Mouse (Mus musculus): ENCODE measurements around the gene Inpp5d. TPM values are rescaled to one million over a fixed set of nuclear protein-coding genes. Genes with fewer than 3 reads are reported as not detected.
A peak's percentile ranks its signal among the peaks of the same experiment; 100 is the strongest.

Inpp5d gene
- polyA plus RNA-seq, 1 experiment from 2014 or later, result 4.8 TPM

DNA sequence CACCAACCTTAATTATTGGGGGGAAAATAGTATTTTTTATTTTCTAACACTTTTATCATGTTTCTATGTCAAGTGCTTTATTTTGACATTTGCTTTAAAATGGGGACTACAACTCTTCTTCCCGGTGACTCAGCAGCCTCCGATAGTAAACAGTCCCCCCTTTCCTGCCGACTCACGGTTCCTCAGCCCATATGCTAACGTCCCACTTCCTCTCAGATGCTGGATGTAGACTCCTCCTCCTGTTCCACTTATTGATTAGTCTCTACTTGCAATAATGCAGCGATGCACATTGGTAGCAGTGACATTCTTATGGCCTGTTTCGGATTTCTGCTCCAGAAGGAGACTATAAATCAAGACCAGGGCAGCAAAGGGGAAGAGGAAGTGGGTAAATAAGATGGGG is 28.5 kb downstream of the Inpp5d start:
- Histone ChIP-seq H3K4me1 (no peaks in the 10 kb centered on the region), H3K9me3 (no peaks in the 10 kb centered on the region), H3K27ac (no peak overlapping the region), H3K27me3 (replicated peaks) (no peaks in the 10 kb centered on the region), H3K9ac (no peak overlapping the region), H3K36me3 (replicated peaks) (no peaks in the 10 kb centered on the region), H3K4me2 (no peak overlapping the region), H3K4me3 (no peak overlapping the region)
- WGBS, result 70% methylated on average over 7 of the region's 7 CpGs
- no peak for ATAC-seq (replicated peaks)

DNA sequence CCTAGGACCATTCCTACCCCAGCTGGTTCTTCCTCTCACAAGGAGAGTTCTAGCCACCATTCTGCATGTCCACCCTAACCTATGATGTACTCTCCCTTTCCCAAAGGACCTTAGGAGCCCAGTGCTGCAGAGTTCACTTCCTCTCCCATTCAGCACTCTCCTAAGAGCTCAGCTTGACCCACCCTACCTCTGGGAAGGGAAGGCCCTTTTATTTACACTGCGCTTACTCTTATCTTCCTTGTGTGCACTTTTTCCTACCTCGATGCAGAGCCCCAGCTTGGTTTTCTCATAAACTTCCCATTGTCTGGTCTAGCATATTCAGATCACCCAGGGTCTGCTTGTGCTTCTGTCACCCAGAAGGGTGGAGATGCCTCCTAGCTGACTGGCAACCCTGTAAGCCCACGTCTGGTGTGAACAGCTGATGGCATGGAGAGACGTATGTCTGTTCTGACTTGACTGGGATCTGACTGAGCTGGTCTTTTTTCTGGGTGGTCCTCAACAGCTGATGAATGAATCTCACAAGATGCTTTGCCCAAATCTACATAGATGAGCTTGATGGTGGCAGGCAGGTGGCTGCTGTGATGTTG is 29.2 kb downstream of the Inpp5d start:
- Histone ChIP-seq H3K27me3 (replicated peaks) (no peaks in the 10 kb centered on the region), H3K9me3 (no peaks in the 10 kb centered on the region), H3K4me1 (no peaks in the 10 kb centered on the region), H3K36me3 (replicated peaks) (no peaks in the 10 kb centered on the region), H3K27ac (no peak overlapping the region), H3K4me3 (no peak overlapping the region), H3K4me2 (no peak overlapping the region), H3K9ac (no peak overlapping the region)
- 78% methylated on average over 4 of the region's 4 CpGs for WGBS
- no peak for ATAC-seq (replicated peaks)

DNA sequence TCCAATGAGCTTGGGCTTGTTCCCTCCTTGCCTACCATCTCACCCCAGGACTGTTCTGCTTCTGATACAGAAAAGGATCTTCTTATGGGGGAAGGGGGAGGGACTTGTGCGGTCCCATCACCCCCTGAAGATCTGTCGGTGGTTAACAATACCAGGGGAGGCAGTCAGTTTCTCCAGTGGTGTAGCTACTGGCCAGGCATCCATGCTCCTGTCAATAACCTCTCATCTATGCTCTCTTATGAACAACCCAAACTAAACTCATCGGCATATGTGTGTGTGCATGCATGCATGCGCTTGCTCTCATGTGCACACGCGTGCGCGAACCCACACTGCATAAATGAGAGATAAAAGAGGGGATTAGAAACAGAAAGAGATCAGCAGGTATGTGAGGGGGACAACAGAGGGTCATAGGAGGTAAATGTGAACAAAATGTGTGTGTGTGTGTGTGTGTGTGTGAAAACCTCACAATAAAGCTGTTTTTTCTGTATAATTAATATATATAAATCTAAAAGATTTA is 29.9 kb downstream of the Inpp5d start:
- no peaks in the 10 kb centered on the region for H3K9me3 ChIP-seq
- H3K36me3 ChIP-seq (replicated peaks), result no peaks in the 10 kb centered on the region
- H3K4me1 ChIP-seq, result no peaks in the 10 kb centered on the region
- no peak overlapping the region for H3K27ac ChIP-seq
- ATAC-seq (replicated peaks), result no peak
- H3K4me2 ChIP-seq, result no peak overlapping the region
- no peak overlapping the region for H3K9ac ChIP-seq
- WGBS, result 85% methylated on average over 8 of the region's 8 CpGs
- H3K27me3 ChIP-seq (replicated peaks), result no peaks in the 10 kb centered on the region
- no peak overlapping the region for H3K4me3 ChIP-seq

DNA sequence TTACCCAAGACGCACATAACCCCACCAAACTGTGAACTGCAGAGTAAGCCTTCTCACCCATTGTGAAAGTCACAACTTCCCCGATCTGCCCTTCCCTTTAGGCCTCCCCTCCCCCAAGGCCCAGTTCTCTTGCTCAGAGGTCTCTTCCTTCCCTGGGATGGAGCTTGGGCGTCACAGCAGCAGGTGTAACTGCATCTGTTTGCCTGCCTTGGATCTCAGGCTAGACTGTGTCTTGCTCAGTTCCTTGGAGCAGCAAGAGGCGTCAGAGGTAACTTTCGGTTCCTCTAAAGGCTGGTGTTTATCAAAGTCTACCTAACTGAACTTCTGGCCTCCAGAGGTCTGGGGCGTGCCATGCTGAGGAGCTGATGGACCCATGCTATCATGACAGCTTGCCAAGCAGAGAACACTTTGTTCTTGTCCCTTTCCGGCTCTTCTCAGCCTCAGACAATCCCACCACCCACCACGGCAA is 30.5 kb downstream of the Inpp5d start:
- no peak overlapping the region for H3K4me2 ChIP-seq
- no peaks in the 10 kb centered on the region for H3K4me1 ChIP-seq
- ATAC-seq (replicated peaks), result no peak
- no peak overlapping the region for H3K4me3 ChIP-seq
- H3K9me3 ChIP-seq, result no peaks in the 10 kb centered on the region
- H3K36me3 ChIP-seq (replicated peaks), result no peaks in the 10 kb centered on the region
- no peak overlapping the region for H3K27ac ChIP-seq
- 83% methylated on average over 8 of the region's 8 CpGs for WGBS
- no peak overlapping the region for H3K9ac ChIP-seq
- H3K27me3 ChIP-seq (replicated peaks), result no peaks in the 10 kb centered on the region

DNA sequence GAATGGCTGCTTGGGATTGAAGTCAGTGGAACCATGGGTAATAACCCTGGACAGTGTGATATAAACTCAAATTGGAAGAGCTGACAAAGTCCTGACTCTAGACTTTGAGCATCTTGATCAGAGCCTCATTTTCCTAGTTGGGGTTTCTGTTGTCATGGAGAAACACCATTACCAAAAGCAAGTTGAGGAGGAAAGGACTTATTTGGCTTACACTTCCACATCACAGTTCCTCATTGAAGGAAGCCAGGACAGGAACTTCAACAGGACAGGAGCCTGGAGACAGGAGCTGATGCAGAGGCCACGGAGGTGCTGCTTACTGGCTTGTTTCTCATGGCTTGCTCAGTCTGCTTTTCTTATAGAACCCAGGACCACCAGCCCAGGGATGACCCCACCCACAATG is 31.3 kb downstream of the Inpp5d start:
- H3K27ac ChIP-seq, result no peak overlapping the region
- no peaks in the 10 kb centered on the region for H3K4me1 ChIP-seq
- 86% methylated on average over 1 of the region's 1 CpGs for WGBS
- no peak overlapping the region for H3K4me3 ChIP-seq
- H3K9ac ChIP-seq, result no peak overlapping the region
- no peaks in the 10 kb centered on the region for H3K36me3 ChIP-seq (replicated peaks)
- no peak for ATAC-seq (replicated peaks)
- no peak overlapping the region for H3K4me2 ChIP-seq
- H3K27me3 ChIP-seq (replicated peaks), result no peaks in the 10 kb centered on the region
- H3K9me3 ChIP-seq, result no peaks in the 10 kb centered on the region

DNA sequence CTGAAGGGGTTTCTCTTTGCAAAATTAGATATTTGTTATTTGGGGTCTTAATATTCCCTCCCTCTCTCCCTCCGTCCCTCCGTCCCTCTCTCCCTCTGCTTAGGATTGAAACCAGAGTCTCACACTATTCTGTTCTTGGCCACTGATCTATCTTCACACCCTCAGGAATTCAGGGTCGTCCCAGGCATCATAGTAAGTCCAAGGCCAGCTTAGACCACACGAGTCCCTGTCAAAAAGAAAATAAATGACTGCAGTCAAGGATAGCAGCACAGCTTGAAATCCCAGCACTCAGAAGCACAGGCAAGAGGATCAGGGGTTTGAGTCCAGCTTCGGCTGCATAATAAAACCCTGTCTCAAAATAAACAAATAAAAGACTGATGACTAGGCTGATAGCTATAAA is 35.0 kb downstream of the Inpp5d start:
- Histone ChIP-seq H3K27ac (no peak overlapping the region), H3K9me3 (no peaks in the 10 kb centered on the region), H3K27me3 (replicated peaks) (no peaks in the 10 kb centered on the region), H3K9ac (no peak overlapping the region), H3K4me2 (no peak overlapping the region), H3K4me1 (peaks cover 7% of the 10 kb centered on the region; the same call in 1 of the 2 replicates), H3K36me3 (replicated peaks) (no peaks in the 10 kb centered on the region), H3K4me3 (no peak overlapping the region)
- WGBS, result 71% methylated on average over 5 of the region's 5 CpGs
- ATAC-seq (replicated peaks), result no peak

DNA sequence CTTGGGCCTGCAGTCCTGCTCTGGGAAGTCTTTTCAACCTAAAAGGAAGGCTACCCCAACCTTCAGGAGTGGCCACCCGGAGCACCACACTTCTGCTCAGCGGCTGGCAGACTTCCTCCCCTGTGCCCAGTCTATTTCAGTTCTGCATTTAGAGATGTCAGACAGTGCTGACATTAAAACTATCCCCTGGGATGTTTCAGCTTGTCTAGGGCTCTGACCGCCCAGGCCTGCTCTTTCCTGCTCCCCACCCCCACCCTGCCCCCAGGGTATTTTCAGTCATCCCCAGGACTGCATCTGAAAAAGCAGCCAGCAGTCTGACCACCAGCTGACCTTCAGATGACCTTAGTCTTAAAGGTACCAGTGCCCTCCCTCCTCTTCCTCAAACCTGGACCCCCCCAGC is 38.0 kb downstream of the Inpp5d start:
- 0 out of 2 replicates have a peak, but pooled peaks have one; percentile 33 for ATAC-seq (replicated peaks)

DNA sequence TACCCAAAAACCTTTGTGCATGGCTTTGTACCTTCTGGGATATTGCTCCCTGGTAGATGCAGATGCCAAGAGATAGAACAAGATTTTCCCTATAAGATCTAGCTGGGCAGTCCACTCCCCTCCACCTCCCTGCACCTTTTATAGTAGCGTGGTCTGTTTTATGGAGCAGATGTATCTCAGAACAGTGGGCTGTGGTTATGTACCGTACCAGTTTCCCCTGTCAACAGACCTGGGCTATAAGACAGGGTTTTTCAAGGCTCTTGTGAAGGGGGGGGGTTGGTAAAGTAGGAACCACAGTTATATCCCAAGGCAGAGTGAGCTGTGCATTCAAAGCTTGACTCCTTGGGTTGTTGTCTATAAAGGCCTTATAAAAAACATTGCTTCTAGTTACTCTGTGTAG is 38.4 kb downstream of the Inpp5d start:
- Histone ChIP-seq H3K27ac (no peak overlapping the region), H3K36me3 (replicated peaks) (no peaks in the 10 kb centered on the region), H3K4me1 (peaks cover 7% of the 10 kb centered on the region; the same call in 1 of the 2 replicates), H3K9ac (no peak overlapping the region), H3K4me2 (no peak overlapping the region), H3K27me3 (replicated peaks) (no peaks in the 10 kb centered on the region), H3K4me3 (no peak overlapping the region), H3K9me3 (no peaks in the 10 kb centered on the region)
- no peak for ATAC-seq (replicated peaks)
- WGBS, result 89% methylated on average over 2 of the region's 2 CpGs

More for the DNA sequence above, 38.0 kb downstream of the Inpp5d start:
- WGBS, result 50% methylated on average over 3 of the region's 3 CpGs
- H3K27me3 ChIP-seq (replicated peaks), result no peaks in the 10 kb centered on the region
- no peak overlapping the region for H3K27ac ChIP-seq
- peaks cover 7% of the 10 kb centered on the region; the same call in 1 of the 2 replicates for H3K4me1 ChIP-seq
- H3K4me2 ChIP-seq, result no peak overlapping the region
- no peak overlapping the region for H3K4me3 ChIP-seq
- H3K9me3 ChIP-seq, result no peaks in the 10 kb centered on the region
- H3K36me3 ChIP-seq (replicated peaks), result no peaks in the 10 kb centered on the region
- H3K9ac ChIP-seq, result no peak overlapping the region

DNA sequence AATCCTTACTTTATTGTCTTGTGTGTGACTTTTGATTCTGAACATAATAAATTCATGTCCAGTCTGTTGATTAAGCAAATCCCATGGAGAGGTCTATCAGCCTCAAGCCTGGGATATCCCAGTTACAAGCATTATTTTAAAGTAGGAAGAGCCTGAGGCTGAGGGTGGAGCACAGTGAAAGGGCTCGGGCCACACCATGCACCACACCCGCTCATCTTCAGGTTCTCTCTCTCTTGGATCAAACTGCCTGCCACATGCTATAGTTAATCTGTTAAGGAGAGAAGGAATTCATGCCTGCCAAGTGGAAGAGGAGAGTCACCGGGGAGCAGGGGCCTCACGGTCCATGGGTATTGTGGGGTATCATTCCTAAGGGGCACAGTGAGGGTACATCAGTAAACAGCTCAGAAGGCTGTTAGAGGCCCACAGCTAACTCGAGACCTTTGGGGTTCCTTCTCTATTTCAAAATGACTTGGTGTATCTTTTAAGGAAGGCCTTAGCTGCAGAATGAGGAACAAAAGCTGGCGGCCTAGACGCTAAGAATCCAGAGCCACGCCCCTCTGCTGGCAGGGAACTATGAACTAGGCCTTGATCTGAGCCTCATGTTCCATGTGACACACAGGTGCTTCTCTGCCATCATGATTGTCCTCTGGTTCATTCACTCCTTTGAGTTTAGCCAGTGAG is 39.0 kb downstream of the Inpp5d start:
- Histone ChIP-seq H3K9ac (no peak overlapping the region), H3K36me3 (replicated peaks) (no peaks in the 10 kb centered on the region), H3K4me1 (peaks cover 7% of the 10 kb centered on the region; the same call in 1 of the 2 replicates), H3K4me3 (no peak overlapping the region), H3K4me2 (no peak overlapping the region), H3K9me3 (no peaks in the 10 kb centered on the region), H3K27ac (no peak overlapping the region), H3K27me3 (replicated peaks) (no peaks in the 10 kb centered on the region)
- 73% methylated on average over 8 of the region's 8 CpGs for WGBS
- no peak for ATAC-seq (replicated peaks)

DNA sequence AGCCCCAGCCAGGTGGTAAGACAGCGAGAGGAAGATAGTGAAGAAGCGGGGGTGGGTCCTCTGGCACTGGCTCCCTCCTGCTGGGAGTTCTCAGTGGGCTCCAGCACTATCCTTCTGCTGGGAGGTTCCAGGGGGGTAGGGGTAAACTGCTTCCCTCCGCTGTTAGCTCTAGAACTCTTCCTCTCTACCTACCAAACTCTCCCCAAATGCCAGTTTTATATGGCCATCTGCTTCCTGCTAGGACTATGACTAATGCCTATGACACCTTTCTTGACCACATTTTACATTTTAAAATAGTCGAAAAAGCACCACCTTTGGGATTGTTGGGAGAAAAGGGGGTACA is 39.5 kb downstream of the Inpp5d start:
- no peak overlapping the region for H3K4me3 ChIP-seq

DNA sequence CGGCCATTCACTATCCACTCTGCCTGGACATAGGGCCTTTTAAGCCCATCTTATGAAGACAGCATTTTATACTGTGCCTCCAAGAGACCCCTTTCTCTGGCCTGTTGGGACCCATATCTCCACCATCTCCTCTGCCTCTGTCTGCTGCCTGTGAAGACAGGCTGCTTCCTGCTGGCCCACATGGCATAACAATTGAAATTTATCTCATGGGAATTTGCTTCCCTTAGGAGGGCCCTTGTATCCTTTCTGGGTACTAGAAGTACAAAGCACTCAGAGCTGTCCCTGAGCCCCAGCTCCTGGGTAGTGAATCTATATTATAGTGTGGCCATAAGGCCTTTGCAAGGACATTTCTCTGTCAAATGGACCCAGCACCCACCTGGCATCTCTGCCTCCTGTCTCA is 40.6 kb downstream of the Inpp5d start:
- H3K4me3 ChIP-seq, result no peak overlapping the region
- ATAC-seq (replicated peaks), result no peak
- no peaks in the 10 kb centered on the region for H3K27me3 ChIP-seq (replicated peaks)
- H3K4me2 ChIP-seq, result no peak overlapping the region
- no peak overlapping the region for H3K27ac ChIP-seq
- 90% methylated on average over 1 of the region's 1 CpGs for WGBS
- H3K4me1 ChIP-seq, result peaks cover 7% of the 10 kb centered on the region; the same call in 1 of the 2 replicates
- no peak overlapping the region for H3K9ac ChIP-seq
- no peaks in the 10 kb centered on the region for H3K36me3 ChIP-seq (replicated peaks)
- no peaks in the 10 kb centered on the region for H3K9me3 ChIP-seq

More for the DNA sequence above, 39.5 kb downstream of the Inpp5d start:
- 84% methylated on average over 4 of the region's 4 CpGs for WGBS
- H3K4me1 ChIP-seq, result peaks cover 7% of the 10 kb centered on the region; the same call in 1 of the 2 replicates
- H3K9me3 ChIP-seq, result no peaks in the 10 kb centered on the region
- no peak overlapping the region for H3K9ac ChIP-seq
- no peaks in the 10 kb centered on the region for H3K27me3 ChIP-seq (replicated peaks)
- no peaks in the 10 kb centered on the region for H3K36me3 ChIP-seq (replicated peaks)
- H3K4me2 ChIP-seq, result no peak overlapping the region
- H3K27ac ChIP-seq, result no peak overlapping the region
- no peak for ATAC-seq (replicated peaks)

DNA sequence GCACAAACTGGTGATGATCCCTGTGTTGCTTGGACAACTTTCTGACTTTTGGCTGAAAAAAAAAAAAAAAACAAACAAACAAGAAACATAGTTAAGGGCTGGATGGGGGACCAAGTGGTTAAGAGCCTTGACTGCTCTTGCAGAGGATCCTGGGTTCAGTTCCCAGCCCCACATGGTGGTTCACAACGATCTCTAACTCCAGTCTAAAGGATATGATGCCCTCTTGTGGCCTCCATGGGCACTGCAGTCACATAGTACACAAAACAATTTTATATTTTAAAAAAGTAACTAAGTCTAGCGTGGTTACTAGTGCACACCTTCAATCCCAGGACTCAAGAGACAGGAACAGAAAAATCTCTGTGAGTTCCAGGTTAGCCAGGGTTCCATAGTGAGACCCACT is 43.9 kb downstream of the Inpp5d start:
- H3K4me1 ChIP-seq, result no peaks in the 10 kb centered on the region
- H3K4me2 ChIP-seq, result no peak overlapping the region
- no peak overlapping the region for H3K27ac ChIP-seq
- WGBS, result 77% methylated on average over 2 of the region's 2 CpGs
- ATAC-seq (replicated peaks), result no peak
- H3K9ac ChIP-seq, result no peak overlapping the region
- H3K36me3 ChIP-seq (replicated peaks), result no peaks in the 10 kb centered on the region
- H3K4me3 ChIP-seq, result no peak overlapping the region
- no peaks in the 10 kb centered on the region for H3K27me3 ChIP-seq (replicated peaks)
- H3K9me3 ChIP-seq, result no peaks in the 10 kb centered on the region

DNA sequence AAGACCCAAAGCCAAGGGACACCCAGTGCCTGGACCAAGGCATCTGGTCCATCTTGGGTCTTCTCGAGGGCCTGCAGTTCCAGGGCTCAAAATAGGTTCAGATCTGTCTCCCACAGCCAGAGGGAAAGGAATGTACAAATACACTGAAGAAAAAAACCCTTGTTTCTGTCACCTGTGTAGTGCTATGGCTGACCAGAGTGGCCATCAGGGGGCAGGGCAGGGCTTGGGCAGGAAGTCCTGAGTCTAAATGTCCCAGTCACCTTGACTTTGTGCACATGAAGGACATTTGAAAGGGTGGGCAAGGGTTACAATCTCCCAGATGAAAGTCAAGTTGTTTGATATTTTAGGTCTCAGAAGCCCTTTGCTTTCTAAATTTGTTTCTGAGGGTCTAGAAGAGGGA is 46.9 kb downstream of the Inpp5d start:
- Histone ChIP-seq H3K4me3 (no peak overlapping the region), H3K9ac (no peak overlapping the region), H3K27ac (no peak overlapping the region), H3K4me2 (no peak overlapping the region), H3K36me3 (replicated peaks) (no peaks in the 10 kb centered on the region), H3K9me3 (no peaks in the 10 kb centered on the region), H3K27me3 (replicated peaks) (no peaks in the 10 kb centered on the region), H3K4me1 (no peaks in the 10 kb centered on the region)
- ATAC-seq (replicated peaks), result no peak
- WGBS, result 59% methylated on average over 1 of the region's 1 CpGs

All from midbrain, embryonic 15.5 days (tissue).